Mouse (Mus musculus): ENCODE measurements around the gene Tmem97. TPM values are rescaled to one million over a fixed set of nuclear protein-coding genes. Genes with fewer than 3 reads are reported as not detected.
"Not testable (repeated sequence)": the region's sequence is repeated elsewhere in the genome, so short reads cannot be mapped to it uniquely, and the experiment has no call there.

The Tmem97 gene
- total RNA-seq, 1 experiment from 2014 or later, result 45.0 TPM

DNA sequence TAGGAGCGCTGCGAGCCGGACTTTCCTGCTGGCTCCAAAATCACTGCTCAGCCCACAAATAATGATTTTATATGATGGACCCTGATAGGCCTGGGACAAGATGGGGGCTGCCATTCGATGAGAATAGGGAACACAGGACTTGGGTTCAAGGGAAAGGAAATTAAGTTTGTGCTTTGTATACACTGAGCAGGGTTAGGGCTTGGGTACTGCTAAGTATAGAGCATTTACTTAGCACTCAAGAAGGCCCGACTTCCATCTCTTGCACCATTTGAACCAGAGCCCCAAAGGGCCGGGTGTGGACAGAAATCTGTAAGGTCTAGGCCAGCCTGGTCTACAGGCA lies 452 bp upstream of the Tmem97 start:
- no peak for DNase-seq

DNA sequence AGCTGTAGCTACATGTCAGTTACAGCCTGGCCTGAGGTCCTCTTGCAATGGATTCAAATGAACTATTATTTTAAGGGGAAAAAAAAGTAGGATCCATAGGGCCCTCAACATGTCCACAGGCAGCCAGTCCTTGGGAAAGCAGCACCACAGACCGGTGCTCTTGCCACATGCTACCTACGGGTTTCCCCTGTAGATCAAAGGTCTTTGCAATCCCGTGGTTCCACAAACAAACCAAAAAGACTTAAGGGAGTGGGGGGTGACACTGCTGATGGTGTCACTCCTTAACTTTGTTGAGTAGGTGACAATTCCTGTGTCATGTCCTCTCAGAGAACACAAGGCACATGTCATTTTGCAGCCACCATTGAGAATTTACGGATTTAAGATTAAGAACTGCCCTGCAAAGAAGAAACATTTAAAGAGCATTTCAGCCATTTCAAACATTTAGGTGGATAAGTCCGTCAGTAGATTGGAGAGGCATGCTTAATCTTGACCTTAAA lies 1.0 kb downstream of the Tmem97 start:
- peak; percentile 10 for DNase-seq

DNA sequence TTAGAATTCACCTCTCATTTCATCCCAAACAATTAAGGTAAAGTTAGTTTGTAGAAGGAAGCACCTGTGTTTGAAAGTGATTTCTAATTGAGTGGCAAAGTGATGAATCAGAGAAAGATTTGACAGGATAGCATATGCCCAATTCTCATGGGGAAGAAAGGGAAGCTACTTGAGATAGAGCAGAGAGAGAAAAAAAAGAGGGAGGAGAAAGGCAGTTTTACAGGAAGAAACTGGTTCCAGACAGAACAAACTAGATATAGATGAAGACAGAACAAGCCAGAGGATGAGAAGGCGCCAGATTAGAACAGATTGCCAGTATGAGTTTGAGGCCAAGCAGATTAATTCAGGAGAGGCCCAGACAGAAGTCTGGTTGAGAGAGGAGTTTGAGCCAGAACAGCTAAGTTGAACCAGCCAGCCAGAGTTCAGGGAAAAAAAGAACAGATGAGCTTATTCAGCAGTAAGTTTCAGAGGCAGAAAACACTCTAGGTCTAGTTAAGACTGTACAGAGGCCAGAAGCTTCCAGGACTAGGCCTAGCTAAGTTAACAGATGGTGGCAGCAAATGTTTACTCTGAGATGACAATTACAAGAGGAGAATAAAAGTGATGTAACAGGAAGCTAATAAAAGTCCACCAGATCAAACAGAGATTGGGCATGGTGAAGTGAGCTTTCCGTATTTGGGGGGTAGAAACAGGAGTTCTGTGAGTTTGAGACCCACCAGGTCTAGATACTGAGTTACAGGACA lies 2.7 kb downstream of the Tmem97 start:
- DNase-seq, result no peak

DNA sequence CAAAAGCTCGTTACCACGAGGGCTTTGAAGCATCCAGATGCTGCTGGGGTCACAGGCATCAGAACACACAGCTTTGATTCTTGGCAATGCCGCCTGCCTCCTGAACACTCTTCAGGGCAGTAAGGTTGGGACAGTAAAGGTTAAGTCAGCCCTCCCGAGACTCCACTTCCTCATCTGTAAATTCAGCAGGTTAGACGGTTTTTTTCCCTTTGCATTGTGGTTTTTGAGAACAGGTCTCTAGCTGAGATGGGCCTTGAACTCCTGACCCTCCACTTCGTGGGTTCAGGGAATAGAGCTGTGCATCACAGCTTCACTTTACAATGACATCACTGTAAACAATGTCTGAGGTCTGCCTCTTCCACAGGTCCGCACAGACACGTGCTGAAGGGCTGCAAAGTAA lies 5.4 kb downstream of the Tmem97 start:
- no peak for DNase-seq

DNA sequence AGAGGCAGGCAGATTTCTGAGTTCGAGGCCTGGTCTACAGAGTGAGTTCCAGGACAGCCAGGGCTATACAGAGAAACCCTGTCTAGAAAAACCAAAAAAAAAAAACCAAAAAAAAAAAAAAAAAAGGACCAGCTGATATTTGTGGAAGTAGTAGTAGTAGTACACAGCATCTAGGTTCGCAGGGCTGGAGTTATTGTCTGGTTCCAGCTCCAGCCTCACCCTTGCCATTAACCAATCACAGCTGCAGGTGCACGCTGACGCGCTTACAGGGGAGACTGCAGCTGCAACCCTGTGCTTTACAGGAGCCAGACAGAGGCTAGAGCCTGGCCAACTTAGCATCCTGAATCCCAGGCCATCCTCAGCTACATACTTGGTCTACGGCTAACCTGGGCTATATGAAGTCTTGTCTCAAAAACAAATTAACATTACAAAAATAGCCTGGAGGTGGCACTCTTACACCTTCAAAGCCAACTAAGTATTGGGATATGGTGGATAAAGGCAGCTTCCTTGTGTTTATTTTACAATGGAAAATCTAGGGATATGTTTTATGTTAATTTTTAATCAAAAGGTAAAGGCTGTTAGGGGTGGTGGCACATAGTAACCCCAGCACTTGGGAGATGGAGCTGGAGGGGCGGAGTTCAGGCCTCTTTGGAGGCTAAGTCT lies 6.0 kb downstream of the Tmem97 start:
- no peak for DNase-seq

DNA sequence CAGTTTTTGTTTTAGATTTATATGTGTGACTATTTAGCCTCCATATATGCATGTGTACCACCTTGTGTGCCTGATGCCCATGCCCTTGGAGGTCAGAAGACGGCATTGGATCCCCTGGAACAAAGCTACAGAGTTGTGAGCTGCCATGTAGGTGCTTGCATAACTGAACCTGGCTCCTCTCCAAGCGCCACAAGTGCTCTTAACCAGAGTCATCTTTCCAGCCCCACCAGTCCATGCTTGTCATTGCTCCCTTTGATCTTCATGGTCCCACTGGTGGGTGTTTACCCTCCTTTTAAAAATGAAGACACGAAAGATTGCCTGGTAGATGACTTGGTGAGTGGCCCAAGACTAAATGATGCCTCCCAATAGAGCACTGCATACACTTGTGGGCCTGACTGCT lies 10.2 kb downstream of the Tmem97 start:
- peak; percentile 42 for DNase-seq

DNA sequence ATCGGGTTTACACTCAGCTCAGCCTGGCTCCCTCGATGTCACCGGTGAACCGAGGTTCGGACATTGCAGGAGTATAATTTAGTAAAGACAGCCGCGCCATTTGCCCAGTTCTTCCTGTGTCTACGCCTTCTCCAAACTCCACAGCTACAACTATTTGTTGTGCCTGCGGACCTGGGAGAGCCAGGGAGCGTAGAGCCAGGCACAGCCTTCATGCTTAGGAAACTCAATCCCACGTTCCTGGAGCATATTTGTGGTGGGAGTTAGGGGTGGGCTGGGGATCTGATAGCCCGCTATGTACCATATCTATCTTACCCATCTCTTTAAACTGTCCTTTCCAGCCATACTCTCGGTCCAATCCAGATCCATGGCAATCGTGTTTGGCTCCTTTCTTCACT lies 13.9 kb downstream of the Tmem97 start:
- DNase-seq, result no peak

DNA sequence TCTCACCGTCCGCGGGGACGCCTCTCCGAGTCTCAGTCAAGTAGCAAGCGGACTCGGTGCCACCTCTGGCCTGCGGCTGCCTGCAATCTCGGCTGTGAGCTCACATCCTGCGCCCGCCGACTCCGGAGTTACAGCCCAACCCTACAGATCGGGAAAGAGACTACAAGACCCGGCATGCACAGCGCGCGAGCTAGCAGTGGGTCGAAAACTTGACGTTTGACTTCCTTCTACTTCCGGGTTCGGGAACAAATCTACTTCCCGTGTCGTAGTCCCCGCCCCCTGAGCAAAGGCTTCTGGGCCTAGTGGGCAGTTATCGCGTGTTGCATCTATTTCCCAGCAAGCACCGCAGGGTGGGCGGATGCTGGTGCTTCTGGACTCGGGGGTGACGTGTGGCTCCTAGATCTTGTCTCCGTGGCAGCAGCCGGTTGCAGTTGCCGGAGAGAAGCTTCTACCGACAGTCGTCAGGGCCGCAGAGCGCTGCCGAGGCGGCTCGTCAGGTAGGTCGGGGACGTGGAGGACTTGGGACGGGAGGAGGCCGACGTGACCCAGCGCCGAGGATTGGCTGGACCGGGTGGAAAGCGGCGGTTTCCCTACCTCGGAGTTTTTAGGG lies 14.4 kb downstream of the Tmem97 start, which contains the start of the genes Tnfaip1 and Ift20:
Gene Tnfaip1 (minus strand): TSS at position 253 of the 610 bp plus-strand sequence.
Gene Ift20 (plus strand): TSS at position 282 of the 610 bp plus-strand sequence.
- peak; percentile 99 for DNase-seq

DNA sequence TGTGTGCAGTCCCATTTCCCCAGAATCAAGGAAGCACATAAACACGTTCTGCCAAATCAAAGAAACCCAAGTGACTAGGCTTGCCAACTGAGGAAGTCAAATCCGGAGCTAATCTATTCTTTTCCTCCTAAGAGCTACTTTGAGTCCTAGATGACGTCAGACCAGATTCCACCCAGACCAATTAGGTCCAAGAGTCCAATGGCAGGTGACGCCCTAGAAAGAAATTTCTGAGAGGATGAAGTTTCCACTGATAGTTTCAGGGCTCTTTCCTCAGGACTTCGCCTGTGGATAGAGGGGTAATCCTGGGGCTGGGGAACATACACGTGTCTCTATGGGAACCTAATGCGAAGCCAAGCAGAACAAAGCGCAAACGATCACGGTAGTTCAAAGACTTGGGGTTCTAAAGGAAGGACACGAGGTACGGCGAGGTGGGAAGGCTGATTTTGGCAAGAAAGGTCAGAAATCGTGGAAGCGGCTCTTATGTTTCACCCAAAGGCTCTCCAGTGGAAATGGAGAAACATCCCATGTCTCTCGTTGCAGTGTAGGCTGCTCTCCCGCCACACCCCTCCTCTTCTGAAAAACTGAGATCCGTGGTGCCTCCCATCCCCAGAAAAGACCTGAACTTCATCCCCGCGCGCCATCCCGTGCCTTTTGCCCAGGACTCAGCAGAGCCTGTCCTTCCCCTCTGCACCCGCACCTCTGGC lies 15.0 kb downstream of the Tmem97 start:
- peak; percentile 59 for DNase-seq

DNA sequence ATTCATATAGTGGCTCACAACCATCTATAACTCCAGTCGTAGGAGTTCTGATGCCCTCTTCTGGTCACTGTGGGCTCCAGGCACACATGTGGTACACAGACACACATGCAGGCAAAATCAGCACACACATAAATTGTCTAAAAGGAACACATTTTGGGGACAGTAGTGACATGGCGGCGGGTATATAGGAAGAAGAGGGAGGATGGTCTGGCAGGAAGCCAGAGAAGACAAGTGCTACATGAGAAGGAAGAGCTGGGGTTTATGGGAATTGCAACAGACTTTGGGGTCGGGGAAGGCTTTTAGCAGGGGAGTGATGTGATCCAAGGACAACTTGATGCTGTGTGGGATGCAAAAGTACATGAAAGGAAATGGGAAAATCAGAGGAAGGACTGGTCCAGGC lies 16.1 kb downstream of the Tmem97 start:
- no peak for DNase-seq

DNA sequence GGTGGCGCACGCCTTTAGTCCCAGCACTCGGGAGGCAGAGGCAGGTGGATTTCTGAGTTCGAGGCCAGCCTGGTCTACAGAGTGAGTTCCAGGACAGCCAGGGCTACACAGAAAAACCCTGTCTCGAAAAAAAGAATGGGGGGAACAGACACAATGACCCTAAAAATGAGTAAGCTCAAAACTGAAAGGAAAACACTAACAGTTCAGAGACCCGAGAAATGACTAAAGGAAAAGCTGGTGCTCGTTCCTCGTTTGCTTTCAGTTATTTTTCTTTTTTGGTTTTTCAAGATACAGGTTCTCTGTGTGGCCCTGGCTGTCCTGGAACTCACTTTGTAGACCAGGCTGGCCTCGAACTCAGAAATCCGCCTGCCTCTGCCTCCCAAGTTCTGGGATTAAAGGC lies 19.1 kb downstream of the Tmem97 start:
- DNase-seq, result not testable (repeated sequence)

DNA sequence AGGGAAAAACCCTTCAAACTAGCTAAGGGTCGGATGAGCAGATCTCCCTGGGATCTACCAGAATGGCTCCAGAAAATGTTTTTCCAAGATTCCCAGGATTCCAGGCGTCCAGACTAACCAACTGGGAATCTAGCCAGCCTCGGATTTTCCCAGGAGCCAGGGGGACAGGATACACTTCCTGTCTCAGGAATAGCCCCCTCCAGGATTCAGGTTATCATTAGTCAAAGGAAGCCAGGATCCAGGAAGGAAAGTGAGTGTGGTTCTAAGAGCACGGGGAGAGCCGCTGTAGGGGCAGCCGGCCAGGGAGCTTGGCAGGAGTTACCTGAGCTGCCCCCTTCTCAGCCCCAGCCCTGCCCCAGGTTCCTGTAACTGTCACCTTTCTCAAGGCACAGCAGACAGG lies 19.5 kb downstream of the Tmem97 start:
- peak; percentile 66 for DNase-seq

DNA sequence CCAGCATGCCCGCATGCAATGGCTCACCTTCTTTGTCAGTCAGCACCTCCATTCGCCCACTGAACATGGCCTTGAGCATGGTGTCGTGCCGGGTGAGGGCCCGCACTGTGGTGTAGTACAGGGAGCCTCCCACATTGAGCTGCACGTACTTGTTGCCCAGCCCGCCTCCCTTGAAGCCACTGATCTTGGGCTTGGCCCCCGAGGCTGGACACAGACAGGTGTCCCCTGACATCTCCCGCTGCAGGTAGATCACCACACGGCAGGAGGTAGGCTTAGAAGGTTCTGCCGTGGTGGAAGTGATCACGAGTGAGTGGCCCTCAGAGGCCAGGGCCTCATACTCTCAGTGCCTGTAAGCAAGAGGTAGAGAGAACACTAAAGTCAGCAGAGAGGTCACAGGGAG lies 20.6 kb downstream of the Tmem97 start:
- DNase-seq, result no peak

DNA sequence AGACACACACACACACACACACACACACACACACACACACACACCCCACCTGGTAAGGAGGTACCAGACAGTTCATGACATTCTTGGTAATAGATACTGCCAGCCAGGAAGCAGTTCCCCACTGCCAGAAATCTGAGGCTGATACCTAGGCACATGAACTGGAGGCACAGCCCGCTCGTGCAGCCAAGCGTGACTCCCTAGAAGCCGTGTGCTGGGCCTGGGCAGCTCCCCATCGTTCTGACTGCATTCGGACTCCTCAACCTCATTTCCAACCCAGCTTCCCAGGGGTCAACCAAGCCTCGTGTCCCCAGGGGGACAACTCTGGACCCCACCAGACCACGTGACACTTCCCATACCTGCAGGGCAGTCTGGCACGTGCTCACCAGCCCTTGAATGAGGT lies 21.9 kb downstream of the Tmem97 start:
- no peak for DNase-seq

DNA sequence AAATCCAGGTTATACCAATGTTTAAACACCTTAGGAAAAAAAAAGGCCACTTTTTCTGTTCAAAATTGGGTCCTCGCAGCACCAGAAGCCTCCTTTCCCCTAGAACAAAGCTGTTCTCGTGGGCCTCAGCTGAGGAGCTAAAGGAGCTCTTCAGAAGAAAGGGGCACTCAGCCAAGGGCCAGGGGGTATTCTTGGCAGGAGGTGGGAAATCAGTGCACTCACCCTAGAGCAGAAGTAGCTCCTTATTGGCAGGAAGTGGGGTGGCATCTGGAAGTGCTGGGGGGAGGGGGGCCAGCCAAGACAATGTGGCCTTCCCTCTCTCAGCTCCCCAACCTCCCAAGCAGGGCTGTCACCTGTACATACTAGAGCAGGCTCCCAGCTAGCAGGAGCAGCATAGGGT lies 25.7 kb downstream of the Tmem97 start:
- no peak for DNase-seq

DNA sequence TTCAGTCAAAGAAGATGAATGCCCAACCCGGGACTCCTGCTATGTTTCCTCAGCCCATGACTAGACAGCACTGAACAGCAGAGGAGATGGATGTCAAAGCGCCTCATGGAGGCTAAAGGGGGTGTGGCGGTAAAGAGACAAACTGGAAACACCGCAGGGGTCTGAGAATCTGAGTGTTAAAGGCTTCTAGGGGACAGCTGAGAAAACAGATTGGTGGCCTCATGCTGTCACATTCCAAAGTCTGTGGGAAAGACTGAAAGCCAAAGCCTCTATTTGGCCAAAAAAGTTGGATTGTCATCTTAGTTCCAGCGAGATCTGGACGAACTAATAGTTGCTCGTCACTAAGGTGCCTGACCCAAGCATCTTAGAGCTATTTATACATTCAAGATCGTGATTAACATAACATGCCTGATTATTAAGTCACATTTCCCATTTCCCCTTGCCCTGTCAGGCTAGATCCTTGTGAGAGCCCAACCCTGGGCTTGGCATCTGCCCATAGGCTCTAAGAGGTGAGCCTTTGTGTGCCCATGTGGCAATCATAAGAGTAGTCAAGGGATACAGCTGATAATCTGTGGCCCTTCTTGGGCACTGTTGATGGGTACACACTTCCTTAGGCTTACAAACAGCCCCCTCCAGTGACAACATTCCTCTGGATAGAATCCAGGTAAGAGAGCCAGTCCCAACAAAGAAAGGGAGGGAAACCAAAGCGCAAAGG lies 27.2 kb downstream of the Tmem97 start:
- no peak for DNase-seq

DNA sequence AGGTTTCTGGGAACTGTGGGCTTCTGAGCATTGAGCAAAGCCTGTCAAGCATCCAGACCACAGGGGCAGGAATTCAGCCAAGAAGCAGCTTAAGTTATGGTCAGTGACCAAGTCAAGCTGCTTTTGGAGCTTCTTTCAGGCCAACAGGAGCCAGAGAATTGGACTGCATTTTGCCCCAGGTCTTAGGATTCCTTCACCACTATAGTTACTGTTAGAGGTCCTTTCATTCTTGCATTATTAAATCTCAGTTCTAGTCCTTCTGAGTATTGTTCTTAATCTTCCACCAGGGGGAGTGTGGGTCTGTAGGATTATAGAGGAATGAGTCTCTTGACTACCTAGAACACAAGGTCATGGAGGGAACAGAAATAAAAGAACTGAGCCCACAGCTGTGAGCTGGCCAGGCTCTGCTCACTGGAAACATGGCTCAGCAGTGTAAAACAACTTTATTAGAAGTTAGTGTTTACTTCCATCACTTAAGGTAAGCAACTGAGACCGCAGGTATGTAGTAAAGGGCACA lies 28.0 kb downstream of the Tmem97 start:
- no peak for DNase-seq

DNA sequence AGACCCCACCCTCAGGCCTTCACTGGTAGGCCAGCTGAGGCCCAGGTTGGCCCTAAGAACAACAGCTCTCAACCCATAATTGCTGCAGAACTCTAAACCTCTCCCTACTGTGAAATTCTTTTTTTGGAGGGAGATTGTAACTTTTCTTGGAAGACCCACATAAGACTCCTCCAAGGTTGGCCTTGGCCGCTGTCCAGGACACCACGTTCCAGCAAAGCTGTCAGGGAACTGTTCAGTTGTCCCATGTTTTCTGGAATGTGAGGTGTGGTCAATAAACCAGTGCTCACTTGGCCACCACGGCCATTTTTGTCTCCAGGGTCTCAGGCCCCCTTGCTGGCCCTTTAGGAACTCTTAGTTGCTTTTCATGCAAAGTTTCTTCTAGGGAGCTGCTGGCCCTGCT lies 28.7 kb downstream of the Tmem97 start:
- no peak for DNase-seq

DNA sequence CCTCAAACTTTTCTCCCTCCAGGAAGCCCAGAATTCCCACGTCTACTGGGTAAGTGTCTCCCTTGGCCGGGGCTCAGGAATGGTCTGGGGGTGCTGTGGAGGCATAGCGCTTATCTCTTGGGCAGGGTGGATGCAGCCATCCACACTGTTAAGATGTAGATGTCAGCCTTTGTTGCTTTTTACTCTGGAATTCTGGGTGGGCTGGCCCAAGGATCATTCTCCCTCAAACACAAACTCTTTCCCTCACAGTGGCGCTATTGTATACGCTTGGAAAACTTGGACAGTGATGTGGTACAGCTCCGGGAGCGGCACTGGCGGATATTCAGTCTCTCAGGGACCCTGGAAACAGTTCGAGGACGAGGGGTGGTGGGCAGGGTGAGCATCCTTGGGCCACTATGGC lies 31.6 kb downstream of the Tmem97 start:
- DNase-seq, result no peak

DNA sequence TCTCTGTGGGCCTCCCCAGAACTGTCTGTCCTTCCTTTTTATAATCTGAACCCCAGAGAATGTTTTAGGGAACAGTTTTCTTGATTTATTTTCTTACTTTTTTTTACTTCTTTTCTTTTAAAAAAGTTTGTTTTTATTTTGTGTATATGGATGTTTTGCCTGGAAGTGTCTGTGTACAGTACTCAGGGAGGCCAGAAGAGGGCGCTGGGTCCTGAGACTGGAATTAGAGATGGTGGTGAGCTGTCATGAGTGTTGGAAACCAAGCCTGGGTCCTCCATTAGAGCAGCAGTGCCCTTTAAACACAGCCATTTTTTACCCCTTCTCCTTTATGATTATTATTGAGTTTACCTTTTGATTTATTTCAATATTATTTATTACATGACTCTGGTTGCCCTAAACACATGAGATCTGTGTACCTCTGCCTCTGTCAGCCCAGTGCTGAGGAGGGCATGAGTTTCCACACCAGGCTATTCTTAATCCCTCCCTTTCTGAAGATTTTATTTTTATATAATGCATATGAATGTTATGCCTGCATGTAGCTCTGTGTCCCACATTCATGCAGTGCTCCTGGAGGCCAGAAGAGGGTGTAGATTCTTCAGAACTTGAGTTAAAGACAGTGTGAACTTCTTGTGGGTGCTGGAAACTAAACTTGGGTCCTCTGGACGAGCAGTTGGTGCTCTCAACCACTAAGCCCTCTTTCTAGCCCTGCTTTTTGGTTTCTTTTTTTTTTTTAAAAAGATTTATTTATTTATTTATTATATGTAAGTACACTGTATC lies 34.8 kb downstream of the Tmem97 start:
- no peak for DNase-seq

All from adrenal gland, postnatal 14 days (tissue).